Mouse (Mus musculus): ENCODE measurements around the gene Trappc6a. TPM values are rescaled to one million over a fixed set of nuclear protein-coding genes. Genes with fewer than 3 reads are reported as not detected.

Trappc6a gene
- polyA plus RNA-seq, 1 experiment = 62.1 TPM

DNA sequence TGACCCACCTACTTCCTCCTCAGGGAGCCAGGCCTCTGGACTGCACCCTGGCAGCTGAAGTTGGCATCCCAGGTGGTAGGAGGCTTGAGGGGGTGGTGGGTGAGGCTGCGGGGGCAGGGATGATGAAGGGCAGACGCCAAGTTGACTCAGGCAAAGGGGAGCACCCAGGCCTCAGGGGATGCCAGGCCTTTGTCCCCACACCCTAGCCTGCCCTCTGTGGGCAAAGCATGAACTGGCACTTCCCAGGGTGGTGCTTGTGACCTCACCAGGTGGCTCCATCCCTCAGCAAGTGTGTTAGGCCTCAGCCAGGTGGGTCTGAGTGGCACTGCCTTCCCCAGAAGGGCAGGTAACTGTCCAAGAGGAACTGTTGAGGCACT lies 16.9 kb downstream of the Trappc6a start:
- Histone ChIP-seq H3K4me3 (ENCODE audit: control insufficient read depth, low read depth, low read length) (no peak overlapping the region), H3K36me3 (ENCODE audit: control insufficient read depth, insufficient read depth, low read length) (no peaks in the 10 kb centered on the region), H3K4me1 (ENCODE audit: control insufficient read depth, insufficient read depth, low read length) (peaks cover 23% of the 10 kb centered on the region), H3K27ac (ENCODE audit: control insufficient read depth, insufficient read depth, low read depth, low read length) (no peak overlapping the region), H3K27me3 (ENCODE audit: control insufficient read depth, insufficient read depth, low read length) (no peaks in the 10 kb centered on the region)
- TF ChIP-seq POLR2A (IDR thresholded peaks at IDR 0.05; ENCODE audit: control insufficient read depth, low read depth, low read length) (no peak), CTCF (IDR thresholded peaks at IDR 0.05; ENCODE audit: control insufficient read depth, insufficient read depth, insufficient replicate concordance, low read depth, low read length) (no peak)

DNA sequence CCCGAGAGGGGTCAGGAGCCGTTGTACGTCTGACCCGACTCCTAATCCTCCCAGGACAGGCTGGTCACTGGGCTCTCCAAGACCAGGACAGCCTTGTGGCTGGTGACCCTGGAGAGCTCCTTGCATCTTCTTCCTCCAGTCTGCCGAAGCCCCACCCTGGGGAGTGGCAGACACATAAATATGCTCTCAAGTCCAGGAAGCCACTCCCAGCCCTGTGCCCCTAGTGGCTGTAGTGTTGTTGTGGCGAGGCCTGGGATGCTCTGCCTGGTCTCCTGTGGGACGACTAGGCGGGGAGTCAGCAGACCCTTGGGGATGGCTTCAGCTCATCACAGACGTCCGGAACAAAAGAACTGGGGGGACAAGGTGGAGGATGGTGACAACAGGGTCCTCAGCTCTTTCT lies 22.9 kb downstream of the Trappc6a start:
- Histone ChIP-seq H3K4me1 (ENCODE audit: control insufficient read depth, insufficient read depth, low read length) (no peaks in the 10 kb centered on the region), H3K27me3 (ENCODE audit: control insufficient read depth, insufficient read depth, low read length) (no peaks in the 10 kb centered on the region), H3K27ac (ENCODE audit: control insufficient read depth, insufficient read depth, low read depth, low read length) (no peak overlapping the region), H3K36me3 (ENCODE audit: control insufficient read depth, insufficient read depth, low read length) (no peaks in the 10 kb centered on the region; the same call in none of the 2 replicates), H3K4me3 (ENCODE audit: control insufficient read depth, low read depth, low read length) (no peak overlapping the region)
- TF ChIP-seq POLR2A (IDR thresholded peaks at IDR 0.05; ENCODE audit: control insufficient read depth, low read depth, low read length) (no peak), CTCF (IDR thresholded peaks at IDR 0.05; ENCODE audit: control insufficient read depth, insufficient read depth, insufficient replicate concordance, low read depth, low read length) (no peak)

DNA sequence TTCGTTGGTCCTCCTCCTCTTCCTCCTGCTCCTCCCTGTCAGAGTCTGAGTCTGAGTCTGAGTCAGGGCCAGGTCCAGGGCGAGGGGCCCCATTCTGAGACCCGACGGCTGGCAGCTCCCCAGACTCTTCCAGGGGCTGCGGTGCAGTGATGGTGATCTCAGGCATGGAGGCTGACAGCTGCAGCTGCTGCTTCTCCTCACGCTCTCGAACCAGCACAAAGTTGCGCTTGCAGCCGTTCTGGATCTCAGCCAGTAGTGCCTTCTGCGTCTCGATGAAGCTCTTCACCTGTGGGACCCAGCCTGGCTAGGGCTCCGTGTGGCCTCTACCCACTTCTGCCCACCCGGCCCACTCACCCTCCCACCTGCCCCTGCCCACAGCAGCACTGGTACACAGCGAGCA lies 24.0 kb downstream of the Trappc6a start:
- Histone ChIP-seq H3K4me3 (ENCODE audit: control insufficient read depth, low read depth, low read length) (no peak overlapping the region), H3K36me3 (ENCODE audit: control insufficient read depth, insufficient read depth, low read length) (no peaks in the 10 kb centered on the region; the same call in none of the 2 replicates), H3K4me1 (ENCODE audit: control insufficient read depth, insufficient read depth, low read length) (no peaks in the 10 kb centered on the region), H3K27me3 (ENCODE audit: control insufficient read depth, insufficient read depth, low read length) (no peaks in the 10 kb centered on the region), H3K27ac (ENCODE audit: control insufficient read depth, insufficient read depth, low read depth, low read length) (no peak overlapping the region)
- no peak for TF ChIP-seq CTCF (IDR thresholded peaks at IDR 0.05; ENCODE audit: control insufficient read depth, insufficient read depth, insufficient replicate concordance, low read depth, low read length)
- no peak for TF ChIP-seq POLR2A (IDR thresholded peaks at IDR 0.05; ENCODE audit: control insufficient read depth, low read depth, low read length)

DNA sequence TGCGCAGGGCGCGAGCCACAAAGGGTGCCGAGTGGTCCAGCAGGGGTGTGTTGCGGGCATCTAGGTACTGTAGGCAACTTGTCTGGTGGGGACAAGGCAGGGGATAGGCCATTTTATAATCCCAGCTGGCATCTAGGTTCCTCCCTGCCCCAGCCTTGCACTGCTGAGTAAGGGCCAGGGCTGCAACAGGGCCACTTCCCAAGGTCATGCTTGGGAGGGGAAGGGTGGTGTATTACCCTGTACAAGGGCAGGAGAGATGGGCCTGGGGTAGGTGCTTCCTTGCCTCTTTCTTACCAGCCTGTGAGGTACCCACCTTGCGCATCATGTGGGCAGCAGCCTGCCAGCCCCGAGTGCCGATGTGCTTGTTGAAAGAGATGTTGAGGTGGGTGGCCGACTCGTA lies 26.5 kb downstream of the Trappc6a start:
- no peak for TF ChIP-seq POLR2A (IDR thresholded peaks at IDR 0.05; ENCODE audit: control insufficient read depth, low read depth, low read length)

DNA sequence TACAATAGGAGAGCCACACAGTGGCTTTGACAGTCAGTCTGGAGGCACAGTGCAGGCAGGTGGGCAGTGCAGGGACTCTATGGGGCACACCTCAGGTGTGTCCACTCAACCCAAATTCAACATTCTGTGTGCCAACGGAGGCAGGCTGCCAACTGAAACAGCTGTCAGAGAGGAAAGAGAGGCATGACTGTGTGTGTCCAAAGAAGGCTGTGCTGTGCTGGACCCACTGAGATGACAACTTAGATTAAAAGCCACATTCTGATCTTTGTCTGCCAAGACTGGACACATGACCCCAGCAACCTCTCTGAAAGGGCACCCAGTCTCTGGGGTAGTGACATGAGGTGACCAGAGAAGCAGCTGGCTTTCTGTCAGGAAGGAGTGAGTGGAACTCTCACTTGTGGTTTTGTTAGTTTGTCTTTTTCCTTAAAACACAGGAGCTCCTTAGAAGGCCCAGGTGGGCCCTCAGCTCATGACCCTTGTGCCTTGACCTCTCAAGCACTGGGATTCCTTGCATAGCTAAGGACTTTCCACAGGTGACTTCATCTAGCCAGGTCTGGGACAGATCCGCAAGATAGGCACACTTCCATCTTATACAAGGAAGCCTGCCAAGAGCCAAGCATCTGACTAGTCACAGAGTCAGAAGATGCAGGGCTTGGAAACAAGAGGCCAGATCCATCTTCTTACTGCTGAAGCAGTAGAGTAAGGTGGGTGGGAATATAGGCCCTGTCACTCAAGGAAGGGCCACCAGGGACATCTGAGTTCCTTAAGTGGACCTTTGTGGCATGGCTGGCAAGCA lies 32.8 kb downstream of the Trappc6a start:
- no peak overlapping the region for H3K27ac ChIP-seq (ENCODE audit: control insufficient read depth, insufficient read depth, low read depth, low read length)
- TF ChIP-seq CTCF (IDR thresholded peaks at IDR 0.05; ENCODE audit: control insufficient read depth, insufficient read depth, insufficient replicate concordance, low read depth, low read length) = no peak
- no peak for TF ChIP-seq POLR2A (IDR thresholded peaks at IDR 0.05; ENCODE audit: control insufficient read depth, low read depth, low read length)

More for the DNA sequence above, 26.5 kb downstream of the Trappc6a start:
- Histone ChIP-seq H3K27me3 (ENCODE audit: control insufficient read depth, insufficient read depth, low read length) (no peaks in the 10 kb centered on the region), H3K4me3 (ENCODE audit: control insufficient read depth, low read depth, low read length) (no peak overlapping the region), H3K36me3 (ENCODE audit: control insufficient read depth, insufficient read depth, low read length) (no peaks in the 10 kb centered on the region; the same call in none of the 2 replicates), H3K4me1 (ENCODE audit: control insufficient read depth, insufficient read depth, low read length) (no peaks in the 10 kb centered on the region), H3K27ac (ENCODE audit: control insufficient read depth, insufficient read depth, low read depth, low read length) (no peak overlapping the region)

DNA sequence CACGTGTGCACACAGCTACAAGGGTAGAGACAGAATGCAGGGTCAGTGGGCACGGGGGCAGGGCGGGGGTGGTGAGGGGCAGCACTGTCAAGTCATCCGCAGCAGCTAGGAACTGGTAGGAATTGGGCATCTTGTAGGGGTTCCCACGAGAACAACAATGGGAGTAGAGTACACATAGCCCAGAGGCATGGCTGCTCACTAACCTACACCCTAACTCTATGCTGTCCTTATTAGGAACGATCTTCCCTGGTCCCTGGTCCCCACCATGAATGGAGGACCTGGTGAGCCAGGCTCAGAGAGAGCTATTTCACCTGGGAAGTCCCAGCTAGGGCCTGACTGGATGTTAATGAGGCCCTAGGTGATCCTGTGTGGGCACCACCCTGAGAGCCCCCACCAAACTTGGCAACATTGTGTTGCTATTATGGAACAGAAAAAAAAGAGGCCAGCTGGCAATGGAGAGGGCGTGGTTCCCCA lies 33.5 kb downstream of the Trappc6a start:
- H3K27ac ChIP-seq (ENCODE audit: control insufficient read depth, insufficient read depth, low read depth, low read length) = no peak overlapping the region
- TF ChIP-seq CTCF (IDR thresholded peaks at IDR 0.05; ENCODE audit: control insufficient read depth, insufficient read depth, insufficient replicate concordance, low read depth, low read length) = no peak
- TF ChIP-seq POLR2A (IDR thresholded peaks at IDR 0.05; ENCODE audit: control insufficient read depth, low read depth, low read length) = no peak
- H3K27me3 ChIP-seq (ENCODE audit: control insufficient read depth, insufficient read depth, low read length) = no peaks in the 10 kb centered on the region
- H3K4me3 ChIP-seq (ENCODE audit: control insufficient read depth, low read depth, low read length) = no peak overlapping the region
- H3K4me1 ChIP-seq (ENCODE audit: control insufficient read depth, insufficient read depth, low read length) = peaks cover 4% of the 10 kb centered on the region
- no peaks in the 10 kb centered on the region for H3K36me3 ChIP-seq (ENCODE audit: control insufficient read depth, insufficient read depth, low read length)

More for the DNA sequence above, 32.8 kb downstream of the Trappc6a start:
- Histone ChIP-seq H3K4me1 (ENCODE audit: control insufficient read depth, insufficient read depth, low read length) (peaks cover 4% of the 10 kb centered on the region), H3K36me3 (ENCODE audit: control insufficient read depth, insufficient read depth, low read length) (no peaks in the 10 kb centered on the region), H3K4me3 (ENCODE audit: control insufficient read depth, low read depth, low read length) (no peak overlapping the region), H3K27me3 (ENCODE audit: control insufficient read depth, insufficient read depth, low read length) (no peaks in the 10 kb centered on the region)

DNA sequence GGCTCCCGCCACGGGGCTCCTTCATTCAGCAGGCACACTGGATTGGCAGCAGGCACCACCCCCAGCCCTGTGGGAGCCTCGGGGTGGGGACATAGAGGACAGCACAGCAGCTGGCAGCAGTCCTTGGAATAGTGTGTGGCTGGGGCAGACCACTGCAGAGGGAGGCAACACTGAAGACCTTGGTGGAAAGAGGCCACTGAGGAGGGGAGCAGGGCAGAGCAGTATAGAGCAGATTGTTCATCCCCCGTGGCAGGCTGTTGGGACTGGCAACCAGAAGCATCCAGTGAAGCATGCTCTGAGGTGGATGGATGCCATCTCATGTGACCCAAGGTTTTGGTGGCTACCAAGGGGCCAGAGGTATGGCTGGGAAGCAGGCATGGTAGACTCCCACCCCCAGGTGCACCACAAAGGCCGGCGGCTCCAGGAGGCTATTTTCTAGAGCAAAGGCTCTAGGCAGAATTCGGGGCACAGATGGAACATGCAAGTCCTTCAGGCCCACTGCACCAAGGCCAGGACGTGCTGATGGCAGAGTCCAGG lies 34.0 kb downstream of the Trappc6a start:
- peaks cover 4% of the 10 kb centered on the region for H3K4me1 ChIP-seq (ENCODE audit: control insufficient read depth, insufficient read depth, low read length)
- H3K27ac ChIP-seq (ENCODE audit: control insufficient read depth, insufficient read depth, low read depth, low read length) = no peak overlapping the region
- H3K27me3 ChIP-seq (ENCODE audit: control insufficient read depth, insufficient read depth, low read length) = no peaks in the 10 kb centered on the region
- H3K4me3 ChIP-seq (ENCODE audit: control insufficient read depth, low read depth, low read length) = no peak overlapping the region
- no peaks in the 10 kb centered on the region for H3K36me3 ChIP-seq (ENCODE audit: control insufficient read depth, insufficient read depth, low read length)
- TF ChIP-seq POLR2A (IDR thresholded peaks at IDR 0.05; ENCODE audit: control insufficient read depth, low read depth, low read length) (no peak), CTCF (IDR thresholded peaks at IDR 0.05; ENCODE audit: control insufficient read depth, insufficient read depth, insufficient replicate concordance, low read depth, low read length) (no peak)
